ENCODE assay signal across 7 mouse cellular contexts in genomic region chr6:91472868-91473804, GRCm38 (mm10). TPM values are rescaled to one million over a fixed set of nuclear protein-coding genes. Genes with fewer than 3 reads are reported as not detected.
DNase-seq lines count a peak whose midpoint lies in the region; ATAC-seq lines count a peak whose summit lies in the region.

Chchd4 (minus strand) TSS chr6:91473546.
Tmem43 (plus strand) TSS chr6:91473703.

- DNase-seq in adrenal gland, postnatal 25 days: peak; percentile 97
- DNase-seq in heart, adult 11 months: peak; percentile 100
- DNase-seq in kidney, adult 18-20 months: peak; percentile 99
- DNase-seq in limb, embryonic 11.5 days (ENCODE audit: low spot score): peak; percentile 99
- peak; percentile 100 for DNase-seq in midbrain, embryonic 14.5 days
- DNase-seq in spleen, adult 18-20 months: peak; percentile 96 to 97

- H3K9me3 ChIP-seq in embryonic facial prominence, embryonic 12.5 days: no peaks in the 10 kb centered on the region
- H3K9me3 ChIP-seq in limb, embryonic 11.5 days (ENCODE audit: control insufficient read depth, low read length): no peaks in the 10 kb centered on the region
- no peaks in the 10 kb centered on the region for H3K9me3 ChIP-seq in midbrain, embryonic 14.5 days (ENCODE audit: control insufficient read depth, low read length)

- peak within 1 kb of the TSS; percentile 81 for H3K27ac ChIP-seq in embryonic facial prominence, embryonic 12.5 days
- H3K27ac ChIP-seq in limb, embryonic 11.5 days (replicated peaks; ENCODE audit: low read depth, low read length): 0 out of 2 replicates have a peak within 1 kb of the TSS, but pooled peaks have one; percentile 36
- H3K27ac ChIP-seq in midbrain, embryonic 14.5 days (replicated peaks; ENCODE audit: low read depth, low read length): peak within 1 kb of the TSS; percentile 77

- ATAC-seq in embryonic facial prominence, embryonic 12.5 days (ENCODE audit: insufficient number of reproducible peaks, insufficient read depth, low FRiP score, low TSS enrichment): peak; percentile 95
- ATAC-seq in limb, embryonic 11.5 days (ENCODE audit: insufficient number of reproducible peaks, low FRiP score, low TSS enrichment, low read depth): peak; percentile 96
- peak; percentile 96 for ATAC-seq in midbrain, embryonic 14.5 days (ENCODE audit: low FRiP score, low TSS enrichment)

- H3K9ac ChIP-seq in embryonic facial prominence, embryonic 12.5 days: peak within 1 kb of the TSS; percentile 81
- peak within 1 kb of the TSS; percentile 85 for H3K9ac ChIP-seq in limb, embryonic 11.5 days (ENCODE audit: low read length)
- peak within 1 kb of the TSS; percentile 77 for H3K9ac ChIP-seq in midbrain, embryonic 14.5 days (replicated peaks; ENCODE audit: low read length)

- no peaks in the 10 kb centered on the region for H3K27me3 ChIP-seq in embryonic facial prominence, embryonic 12.5 days
- no peaks in the 10 kb centered on the region for H3K27me3 ChIP-seq in limb, embryonic 11.5 days (ENCODE audit: control insufficient read depth, insufficient read depth, low read length)
- no peaks in the 10 kb centered on the region for H3K27me3 ChIP-seq in midbrain, embryonic 14.5 days (ENCODE audit: control insufficient read depth, insufficient read depth, low read length)

- peaks cover 22% of the 10 kb centered on the region for H3K4me1 ChIP-seq in embryonic facial prominence, embryonic 12.5 days
- H3K4me1 ChIP-seq in limb, embryonic 11.5 days (ENCODE audit: control insufficient read depth, insufficient read depth, low read length): peaks cover 13% of the 10 kb centered on the region
- peaks cover 14% of the 10 kb centered on the region for H3K4me1 ChIP-seq in midbrain, embryonic 14.5 days (ENCODE audit: control insufficient read depth, insufficient read depth, low read length)

- under 1% methylated on average over 74 of the region's 74 CpGs for WGBS in embryonic facial prominence, embryonic 12.5 days
- WGBS in limb, embryonic 11.5 days: under 1% methylated on average over 74 of the region's 74 CpGs
- under 1% methylated on average over 74 of the region's 74 CpGs for WGBS in midbrain, embryonic 14.5 days

- H3K4me3 ChIP-seq in embryonic facial prominence, embryonic 12.5 days: peak within 1 kb of the TSS; percentile 77
- H3K4me3 ChIP-seq in limb, embryonic 11.5 days (ENCODE audit: low read depth, low read length): peak within 1 kb of the TSS; percentile 80
- peak within 1 kb of the TSS; percentile 77 for H3K4me3 ChIP-seq in midbrain, embryonic 14.5 days (replicated peaks; ENCODE audit: low read depth, low read length)

- H3K4me2 ChIP-seq in embryonic facial prominence, embryonic 12.5 days (replicated peaks): peak within 1 kb of the TSS; percentile 85
- peak within 1 kb of the TSS; percentile 83 for H3K4me2 ChIP-seq in limb, embryonic 11.5 days (ENCODE audit: low read depth, severe bottlenecking)
- H3K4me2 ChIP-seq in midbrain, embryonic 14.5 days (ENCODE audit: low read length): peak within 1 kb of the TSS; percentile 77

- peaks cover 21% of the 10 kb centered on the region for H3K36me3 ChIP-seq in embryonic facial prominence, embryonic 12.5 days
- peaks cover 5% of the 10 kb centered on the region for H3K36me3 ChIP-seq in limb, embryonic 11.5 days (ENCODE audit: control insufficient read depth, insufficient read depth, low read length)
- peaks cover 21% of the 10 kb centered on the region for H3K36me3 ChIP-seq in midbrain, embryonic 14.5 days (ENCODE audit: control insufficient read depth, insufficient read depth, low read length)

RNA-seq across cellular contexts. Expression of gene Chchd4, which starts in this region (rescaled TPM):
- 16.5 TPM in 2 replicates for total RNA-seq in adrenal gland, postnatal 25 days (2021)
- 21.1 and 21.5 TPM in 2 replicates for polyA plus RNA-seq in embryonic facial prominence, embryonic 12.5 days (2016; fragmentation: Nextera tagmentation; extraction: Ambion mirVana)
- 27.3 and 28.3 TPM in 2 replicates for polyA plus RNA-seq in limb, embryonic 11.5 days (2014; fragmentation: Nextera tagmentation; extraction: Ambion mirVana)
- 31.6 and 38.9 TPM in 2 replicates for polyA plus RNA-seq in midbrain, embryonic 14.5 days (2014; fragmentation: Nextera tagmentation; extraction: Ambion mirVana)

RNA-seq across cellular contexts. Expression of gene Tmem43, which starts in this region (rescaled TPM):
- 34.5 and 42.4 TPM in 2 replicates for total RNA-seq in adrenal gland, postnatal 25 days (2021)
- 62.2 and 63.0 TPM in 2 replicates for polyA plus RNA-seq in embryonic facial prominence, embryonic 12.5 days (2016; fragmentation: Nextera tagmentation; extraction: Ambion mirVana)
- 56.3 and 66.4 TPM in 2 replicates for polyA plus RNA-seq in limb, embryonic 11.5 days (2014; fragmentation: Nextera tagmentation; extraction: Ambion mirVana)
- polyA plus RNA-seq in midbrain, embryonic 14.5 days (2014; fragmentation: Nextera tagmentation; extraction: Ambion mirVana): 44.3 and 51.8 TPM in 2 replicates

Comparison
In these comparisons a context has a peak if more than half of its experiments do, and no peak if none do; other contexts are left out.
1. Peak in every context shown above with its lines: DNase-seq, ATAC-seq, H3K4me3 ChIP-seq and H3K27ac ChIP-seq.